Mouse (Mus musculus): ENCODE data around the gene Tmem120a. TPM values are rescaled to one million over a fixed set of nuclear protein-coding genes. Genes with fewer than 3 reads are reported as not detected.
A peak's percentile ranks its signal among the peaks of the same experiment; 100 is the strongest.

The Tmem120a gene
- polyA plus RNA-seq, 1 experiment from 2014 or later: 46.1 TPM

DNA sequence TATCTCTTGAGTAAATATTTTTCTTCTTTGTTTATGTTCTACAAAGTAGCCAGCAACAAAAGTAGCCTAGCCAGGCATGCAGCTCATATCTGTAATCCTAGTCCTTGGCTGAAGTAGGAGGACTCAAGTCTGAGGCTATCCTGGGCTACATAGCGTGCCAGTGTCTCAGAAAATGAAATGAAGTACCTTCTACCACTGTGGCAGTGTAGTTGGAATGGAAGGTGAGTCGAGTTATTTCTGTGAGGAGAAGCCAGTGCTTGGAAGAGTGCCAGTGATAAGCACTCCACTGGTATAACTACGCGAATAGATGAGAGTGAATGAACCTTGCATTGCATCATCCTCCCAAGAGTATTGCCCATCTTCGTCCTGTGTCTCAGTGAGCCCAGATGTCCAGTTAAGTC is 46.5 kb downstream of the Tmem120a start:
- Histone ChIP-seq H3K9ac (ENCODE audit: low read length) (no peak overlapping the region), H3K27ac (ENCODE audit: low read depth, low read length) (no peak overlapping the region), H3K9me3 (ENCODE audit: control insufficient read depth, low read length) (no peaks in the 10 kb centered on the region), H3K4me3 (ENCODE audit: low read depth, low read length) (no peak overlapping the region), H3K27me3 (ENCODE audit: control insufficient read depth, insufficient read depth, low read length) (no peaks in the 10 kb centered on the region), H3K4me2 (ENCODE audit: low read depth, low read length, severe bottlenecking) (no peak overlapping the region), H3K4me1 (replicated peaks; ENCODE audit: control insufficient read depth, insufficient read depth, low read length) (no peaks in the 10 kb centered on the region), H3K36me3 (ENCODE audit: control insufficient read depth, insufficient read depth, low read length) (no peaks in the 10 kb centered on the region; the same call in 1 of the 2 replicates)
- DNase-seq (ENCODE audit: low spot score) (no peak), ATAC-seq (replicated peaks; ENCODE audit: low FRiP score) (no peak)
- WGBS: 91% methylated on average over 5 of the region's 5 CpGs

- no peaks in the 10 kb centered on the region for H3K9me3 ChIP-seq (ENCODE audit: control insufficient read depth, low read length)
- no peaks in the 10 kb centered on the region for H3K27me3 ChIP-seq (ENCODE audit: control insufficient read depth, insufficient read depth, low read length)
- no peak overlapping the region for H3K4me2 ChIP-seq (ENCODE audit: low read depth, low read length, severe bottlenecking)
- no peaks in the 10 kb centered on the region for H3K4me1 ChIP-seq (replicated peaks; ENCODE audit: control insufficient read depth, insufficient read depth, low read length)
- no peak for DNase-seq (ENCODE audit: low spot score)
- no peak for ATAC-seq (replicated peaks; ENCODE audit: low FRiP score)
- H3K9ac ChIP-seq (ENCODE audit: low read length): no peak overlapping the region
- no peak overlapping the region for H3K27ac ChIP-seq (ENCODE audit: low read depth, low read length)
- 74% methylated on average over 7 of the region's 7 CpGs for WGBS
- no peak overlapping the region for H3K4me3 ChIP-seq (ENCODE audit: low read depth, low read length)
- H3K36me3 ChIP-seq (ENCODE audit: control insufficient read depth, insufficient read depth, low read length): no peaks in the 10 kb centered on the region; the same call in 1 of the 2 replicates
Observed at GRCm38 (mm10) chr5:135695277-135695721, 48.9 kb downstream of the Tmem120a start.

GRCm38 (mm10) chr5:135693281-135693853 is 50.9 kb downstream of the Tmem120a start:
- H3K27me3 ChIP-seq (ENCODE audit: control insufficient read depth, insufficient read depth, low read length): no peaks in the 10 kb centered on the region
- no peak for DNase-seq (ENCODE audit: low spot score)
- H3K4me3 ChIP-seq (ENCODE audit: low read depth, low read length): no peak overlapping the region
- ATAC-seq (replicated peaks; ENCODE audit: low FRiP score): no peak
- H3K9ac ChIP-seq (ENCODE audit: low read length): no peak overlapping the region
- peaks cover 3% of the 10 kb centered on the region; the same call in 1 of the 2 replicates for H3K4me1 ChIP-seq (replicated peaks; ENCODE audit: control insufficient read depth, insufficient read depth, low read length)
- no peak overlapping the region for H3K27ac ChIP-seq (ENCODE audit: low read depth, low read length)
- no peaks in the 10 kb centered on the region for H3K9me3 ChIP-seq (ENCODE audit: control insufficient read depth, low read length)
- no peaks in the 10 kb centered on the region for H3K36me3 ChIP-seq (ENCODE audit: control insufficient read depth, insufficient read depth, low read length)
- WGBS: 93% methylated on average over 5 of the region's 5 CpGs
- no peak overlapping the region for H3K4me2 ChIP-seq (ENCODE audit: low read depth, low read length, severe bottlenecking)

- H3K4me3 ChIP-seq (ENCODE audit: low read depth, low read length): no peak overlapping the region
- no peaks in the 10 kb centered on the region for H3K9me3 ChIP-seq (ENCODE audit: control insufficient read depth, low read length)
- H3K36me3 ChIP-seq (ENCODE audit: control insufficient read depth, insufficient read depth, low read length): no peaks in the 10 kb centered on the region
- no peak overlapping the region for H3K27ac ChIP-seq (ENCODE audit: low read depth, low read length)
- no peak for ATAC-seq (replicated peaks; ENCODE audit: low FRiP score)
- no peaks in the 10 kb centered on the region for H3K27me3 ChIP-seq (ENCODE audit: control insufficient read depth, insufficient read depth, low read length)
- H3K4me2 ChIP-seq (ENCODE audit: low read depth, low read length, severe bottlenecking): no peak overlapping the region
- WGBS: 84% methylated on average over 4 of the region's 4 CpGs
- peaks cover 3% of the 10 kb centered on the region; the same call in 1 of the 2 replicates for H3K4me1 ChIP-seq (replicated peaks; ENCODE audit: control insufficient read depth, insufficient read depth, low read length)
- no peak for DNase-seq (ENCODE audit: low spot score)
- no peak overlapping the region for H3K9ac ChIP-seq (ENCODE audit: low read length)
Observed at GRCm38 (mm10) chr5:135691266-135691665, 53.0 kb downstream of the Tmem120a start.

- no peaks in the 10 kb centered on the region for H3K36me3 ChIP-seq (ENCODE audit: control insufficient read depth, insufficient read depth, low read length)
- H3K9me3 ChIP-seq (ENCODE audit: control insufficient read depth, low read length): no peaks in the 10 kb centered on the region
- DNase-seq (ENCODE audit: low spot score): no peak
- no peak overlapping the region for H3K27ac ChIP-seq (ENCODE audit: low read depth, low read length)
- H3K9ac ChIP-seq (ENCODE audit: low read length): no peak overlapping the region
- H3K4me2 ChIP-seq (ENCODE audit: low read depth, low read length, severe bottlenecking): peak overlapping the region; percentile 94
- H3K27me3 ChIP-seq (ENCODE audit: control insufficient read depth, insufficient read depth, low read length): no peaks in the 10 kb centered on the region
- H3K4me1 ChIP-seq (replicated peaks; ENCODE audit: control insufficient read depth, insufficient read depth, low read length): peaks cover 3% of the 10 kb centered on the region; the same call in 1 of the 2 replicates
- WGBS: 82% methylated on average over 5 of the region's 5 CpGs
- no peak for ATAC-seq (replicated peaks; ENCODE audit: low FRiP score)
- H3K4me3 ChIP-seq (ENCODE audit: low read depth, low read length): peak overlapping the region; percentile 73; the same call in 1 of the 2 replicates
Observed at GRCm38 (mm10) chr5:135690401-135690800, 53.8 kb downstream of the Tmem120a start.

Small RNA genes lying within 50 kb of the gene (microRNA-seq; reads per million reads assigned to microRNA genes)
- gene Mir7034 (ENCODE audit: insufficient number of aligned reads): not detected

Other genes with a start within 250 kb of the Tmem120a start
- gene Hip1, start 199.3 kb downstream of the Tmem120a start, polyA plus RNA-seq (2014; fragmentation: Nextera tagmentation; extraction: Ambion mirVana): 70.3 and 76.5 TPM in 2 replicates
- not detected in 2 replicates for gene Ccl26, start 180.9 kb downstream of the Tmem120a start, polyA plus RNA-seq (2014; fragmentation: Nextera tagmentation; extraction: Ambion mirVana)
- gene Ccl24, start 171.4 kb downstream of the Tmem120a start, polyA plus RNA-seq (2014; fragmentation: Nextera tagmentation; extraction: Ambion mirVana): 0.99 and 1.1 TPM in 2 replicates
- 60.1 and 61.3 TPM in 2 replicates for gene Rhbdd2, start 111.8 kb downstream of the Tmem120a start, polyA plus RNA-seq (2014; fragmentation: Nextera tagmentation; extraction: Ambion mirVana)
- 113 and 117 TPM in 2 replicates for gene Por, start 74.4 kb downstream of the Tmem120a start, polyA plus RNA-seq (2014; fragmentation: Nextera tagmentation; extraction: Ambion mirVana)
- not detected in 2 replicates for gene Styxl1, start 33.9 kb upstream of the Tmem120a start, polyA plus RNA-seq (2014; fragmentation: Nextera tagmentation; extraction: Ambion mirVana)
- 526 and 536 TPM in 2 replicates for gene Mdh2, start 34.0 kb upstream of the Tmem120a start, polyA plus RNA-seq (2014; fragmentation: Nextera tagmentation; extraction: Ambion mirVana)
- gene Srrm3, start 62.4 kb upstream of the Tmem120a start, polyA plus RNA-seq (2014; fragmentation: Nextera tagmentation; extraction: Ambion mirVana): 12.3 and 12.7 TPM in 2 replicates
- 11.4 and 11.8 TPM in 2 replicates for gene Hspb1, start 143.5 kb upstream of the Tmem120a start, polyA plus RNA-seq (2014; fragmentation: Nextera tagmentation; extraction: Ambion mirVana)
- 147 and 161 TPM in 2 replicates for gene Ywhag, start 190.2 kb upstream of the Tmem120a start, polyA plus RNA-seq (2014; fragmentation: Nextera tagmentation; extraction: Ambion mirVana)
- 1.2 and 1.5 TPM in 2 replicates for gene Ssc4d, start 230.1 kb upstream of the Tmem120a start, polyA plus RNA-seq (2014; fragmentation: Nextera tagmentation; extraction: Ambion mirVana)
- not detected in 2 replicates for gene Zp3, start 235.7 kb upstream of the Tmem120a start, polyA plus RNA-seq (2014; fragmentation: Nextera tagmentation; extraction: Ambion mirVana)